Mouse (Mus musculus) fat pad, adult 2 months (tissue): ENCODE data around the gene BC030499.

Source experiments
- DNase-seq: peaks from one replicate; pipeline ENCODE4 v3.0.0-alpha.2; 2011; ENCODE audit warnings: low read depth, low spot score; ENCODE audit errors: extremely low read depth

Gene BC030499

GRCm38 (mm10) chr11:78345801-78346200 is 55.2 kb downstream of the BC030499 start:
- DNase-seq: no peak
